Mouse (Mus musculus) liver, postnatal 0 days (tissue): ENCODE data around the gene Kyat1.
A peak's percentile ranks its signal among the peaks of the same experiment; 100 is the strongest.

Experiments
- CTCF ChIP-seq: sonication (generic); IDR thresholded peaks from 2 replicates; pipeline ENCODE4 v1.5.1; 2016; ENCODE audit warnings: antibody characterized with exemption, low read depth
- EP300 ChIP-seq: IDR thresholded peaks from 2 replicates; pipeline ENCODE4 v1.6.1; 2016; ENCODE audit warnings: antibody characterized with exemption, low read depth, mild to moderate bottlenecking

DNA sequence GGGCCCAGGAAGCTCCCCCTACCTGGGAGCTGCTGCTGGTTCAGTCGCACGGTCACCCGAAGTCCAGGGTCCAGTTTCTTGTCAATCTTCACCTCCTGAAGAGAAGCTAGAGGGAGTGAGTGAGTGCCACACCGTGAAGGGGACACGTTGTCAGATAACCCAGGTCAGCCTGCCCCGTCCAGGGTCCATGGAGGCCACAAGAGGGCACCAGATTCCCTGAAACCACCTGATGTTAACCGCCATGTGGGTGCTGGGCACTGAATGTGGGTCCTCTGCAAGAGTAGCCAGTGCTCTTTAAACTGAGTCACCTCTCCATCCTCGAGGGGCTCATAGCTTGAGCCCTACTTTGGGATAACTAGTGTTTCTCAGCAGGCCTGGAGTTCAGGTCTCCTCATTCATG lies 29.8 kb downstream of the Kyat1 start:
- peak; percentile 52 for TF ChIP-seq CTCF
- TF ChIP-seq EP300, result no peak
